Mouse (Mus musculus) heart, adult 9 months (tissue): ENCODE measurements around the gene Phgdh.

Experiments used
- DNase-seq, 2 experiments: peaks; one replicate each; pipeline ENCODE4 v3.0.0; 2022; ENCODE audit warnings: low spot score in 2 of 2

Gene Phgdh

GRCm38 (mm10) chr3:98295965-98296364 is 43.8 kb downstream of the Phgdh start:
- DNase-seq: no peak

DNA sequence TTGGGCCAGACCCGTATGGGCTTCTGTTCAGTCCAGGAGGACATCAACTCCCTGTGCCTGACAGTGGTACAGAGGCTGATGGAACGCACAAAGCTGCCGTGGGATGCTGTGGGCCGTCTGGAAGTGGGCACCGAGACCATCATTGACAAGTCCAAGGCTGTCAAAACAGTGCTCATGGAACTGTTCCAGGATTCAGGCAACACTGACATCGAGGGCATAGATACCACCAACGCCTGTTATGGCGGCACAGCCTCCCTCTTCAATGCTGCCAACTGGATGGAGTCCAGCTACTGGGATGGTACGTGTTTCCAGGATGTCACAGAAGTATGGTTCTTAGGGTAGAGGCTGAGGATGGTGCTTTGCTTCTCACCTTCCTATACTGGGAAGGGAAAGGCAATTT is 48.7 kb downstream of the Phgdh start:
- DNase-seq: no peak

- DNase-seq: no peak
Observed at GRCm38 (mm10) chr3:98283205-98283604, 56.6 kb downstream of the Phgdh start.

GRCm38 (mm10) chr3:98282422-98282821 is 57.4 kb downstream of the Phgdh start:
- DNase-seq: no peak

DNA sequence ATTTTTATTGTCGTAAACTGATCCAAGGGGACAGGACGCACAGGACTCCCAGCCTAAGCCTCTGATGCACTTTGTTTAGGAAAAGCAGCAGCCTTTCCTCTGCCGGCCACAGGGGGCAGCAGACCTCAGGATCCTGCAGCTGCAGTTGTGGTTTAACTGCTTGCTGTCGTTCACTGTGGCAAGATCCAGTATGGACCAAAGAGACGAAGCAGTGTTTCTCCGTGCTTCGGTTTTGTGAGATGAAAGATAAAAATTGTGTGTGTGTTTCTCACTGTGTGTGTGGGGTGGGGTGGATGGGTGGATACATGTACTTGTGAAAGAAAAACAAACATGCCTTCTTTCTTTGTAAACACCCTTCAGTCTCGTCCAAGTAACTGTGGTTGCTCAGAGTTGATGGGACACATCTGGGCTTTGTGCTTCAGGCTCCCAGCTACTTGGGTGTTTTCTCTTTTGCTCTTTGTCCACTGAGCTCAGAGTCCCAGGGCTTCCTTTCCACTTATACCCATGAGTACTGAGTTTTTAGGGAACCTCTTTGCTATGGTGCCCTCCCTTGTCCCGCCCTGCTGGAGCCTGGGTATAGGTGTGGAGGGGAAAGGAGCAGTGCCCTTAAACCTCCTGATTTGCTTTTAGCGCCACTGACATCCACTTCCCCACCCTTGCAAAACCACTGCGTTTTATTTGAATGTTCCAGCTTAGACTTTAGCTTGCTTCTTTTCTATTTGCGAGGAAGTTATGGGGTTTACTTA is 58.7 kb downstream of the Phgdh start:
- DNase-seq: peak; percentile 54 to 72

DNA sequence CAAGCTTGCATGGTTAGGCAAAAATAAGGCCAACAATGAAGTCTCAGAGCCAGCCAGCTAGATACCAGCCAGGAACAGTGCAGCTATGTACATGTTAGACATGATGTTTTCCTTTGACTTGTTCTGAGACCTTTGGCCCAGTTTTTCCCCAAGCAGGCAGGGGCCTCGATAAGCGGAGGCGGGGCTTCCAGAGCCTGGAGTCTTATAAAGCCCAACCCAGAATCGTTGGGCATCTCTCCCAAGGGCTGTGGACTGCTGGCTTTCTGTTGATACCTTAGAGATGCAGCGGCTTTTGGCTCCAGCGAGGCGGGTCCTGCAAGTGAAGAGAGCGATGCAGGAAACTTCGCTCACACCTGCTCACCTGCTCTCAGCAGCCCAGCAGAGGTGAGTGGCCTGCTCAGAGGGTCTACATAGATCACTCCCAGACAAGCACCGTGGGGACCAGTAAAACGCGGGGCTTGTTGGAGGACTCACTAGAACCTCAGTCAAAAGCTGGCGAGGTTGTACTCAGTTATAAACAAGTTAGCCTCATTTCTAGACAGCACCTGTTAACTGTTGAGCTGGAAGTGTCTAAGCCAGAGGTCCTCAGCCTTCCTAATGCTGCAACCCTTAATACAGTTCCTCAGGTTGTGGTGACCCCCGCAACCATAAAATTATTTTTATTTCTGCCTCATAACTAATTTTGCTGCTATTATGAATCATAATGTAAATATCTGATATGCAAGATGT is 59.4 kb downstream of the Phgdh start, which contains the start of gene Hmgcs2:
TSS of gene Hmgcs2 (plus strand) at position 232 of the 729 bp plus-strand sequence.
- peak; percentile 68 to 79 for DNase-seq

- peak in 1 of 2 experiments; percentile 13 for DNase-seq
Observed at GRCm38 (mm10) chr3:98279682-98280081, 60.1 kb downstream of the Phgdh start.

DNA sequence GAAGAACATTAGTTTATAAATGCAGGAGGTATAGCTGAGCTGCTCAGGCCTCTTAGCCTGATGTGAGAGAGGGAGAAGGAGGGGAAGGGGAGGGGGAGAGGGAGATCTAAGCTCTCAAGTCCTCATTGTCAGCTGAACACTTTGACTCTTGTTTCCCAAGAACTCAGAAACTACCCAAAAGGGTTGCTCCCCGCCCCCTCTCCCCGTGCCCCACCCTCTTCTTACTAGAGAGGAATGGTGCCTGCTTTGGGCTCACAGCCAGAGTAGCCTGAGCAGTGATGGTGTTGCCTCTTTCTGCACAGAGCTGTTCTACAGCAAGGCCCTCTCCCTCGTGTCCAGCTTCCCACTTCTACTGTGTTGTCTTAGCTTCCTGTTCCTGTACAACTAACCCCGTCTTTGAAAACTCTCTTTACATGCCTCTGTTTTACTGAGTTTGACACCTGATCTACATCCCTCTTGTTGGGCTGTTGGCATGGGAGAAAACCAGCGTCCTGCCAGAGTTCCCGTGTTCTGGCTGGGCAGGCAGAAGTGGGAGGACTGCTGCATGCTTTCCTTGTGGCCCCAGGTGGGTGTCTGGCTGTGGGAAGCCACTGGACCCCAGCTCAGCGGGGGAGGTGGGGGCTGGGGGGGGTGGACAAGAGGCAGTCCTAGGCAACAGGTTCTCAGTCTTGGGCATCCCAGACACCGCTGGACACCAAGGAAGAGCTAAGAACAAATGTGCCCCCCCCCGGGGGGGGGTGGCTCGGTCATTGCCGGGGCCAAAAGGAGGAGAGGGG is 66.0 kb downstream of the Phgdh start:
- DNase-seq: no peak

GRCm38 (mm10) chr3:98267249-98267651 is 72.5 kb downstream of the Phgdh start:
- DNase-seq: peak; percentile 15 to 22
